Comparison of ENCODE assay signal across 8 mouse cellular contexts in the genomic region with DNA sequence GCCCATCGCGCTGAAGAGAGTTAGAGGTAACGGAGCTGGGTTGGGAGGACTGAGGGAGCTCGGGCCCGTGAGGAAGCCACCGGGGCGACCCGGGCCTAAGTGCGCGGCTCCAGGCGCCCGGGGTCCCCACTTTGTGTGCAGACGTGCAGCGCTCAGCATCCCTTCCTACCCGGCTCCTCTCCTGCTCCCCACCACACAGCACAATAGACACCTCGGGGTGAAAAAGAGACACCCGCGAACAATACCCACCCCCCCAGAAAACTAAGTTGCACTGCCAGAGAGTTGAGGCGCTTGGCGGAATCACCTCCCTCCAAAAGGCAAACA. TPM values are rescaled to one million over a fixed set of nuclear protein-coding genes. Genes with fewer than 3 reads are reported as not detected.
DNase-seq lines count a peak whose midpoint lies in the region; ATAC-seq and TF ChIP-seq lines count a peak whose summit lies in the region.

No protein-coding gene starts in this region.

- no peak for TF ChIP-seq CTCF in ES-Bruce4 (IDR thresholded peaks at IDR 0.05; ENCODE audit: low read depth, low read length)

- 4% methylated on average over 20 of the region's 20 CpGs for WGBS in heart, embryonic 15.5 days
- under 1% methylated on average over 20 of the region's 20 CpGs for WGBS in forebrain, embryonic 16.5 days
- WGBS in liver, embryonic 15.5 days (ENCODE audit: insufficient replicate concordance), result 4% methylated on average over 20 of the region's 20 CpGs

- H3K27ac ChIP-seq in heart, embryonic 15.5 days, result peak overlapping the region; percentile 72
- no peak overlapping the region for H3K27ac ChIP-seq in ES-Bruce4 (ENCODE audit: insufficient read depth, low read length)
- peak overlapping the region; percentile 90 for H3K27ac ChIP-seq in forebrain, embryonic 16.5 days (ENCODE audit: low read length)
- no peak overlapping the region for H3K27ac ChIP-seq in liver, embryonic 15.5 days (replicated peaks)

- H3K9me3 ChIP-seq in heart, embryonic 15.5 days (replicated peaks), result no peaks in the 10 kb centered on the region
- no peaks in the 10 kb centered on the region for H3K9me3 ChIP-seq in ES-Bruce4 (replicated peaks; ENCODE audit: control insufficient read depth, insufficient read depth, low read length, poor library complexity, severe bottlenecking)
- H3K9me3 ChIP-seq in forebrain, embryonic 16.5 days (ENCODE audit: control insufficient read depth, low read length), result no peaks in the 10 kb centered on the region
- H3K9me3 ChIP-seq in liver, embryonic 15.5 days (replicated peaks), result no peaks in the 10 kb centered on the region

- H3K4me3 ChIP-seq in heart, embryonic 15.5 days, result peak overlapping the region; percentile 78
- H3K4me3 ChIP-seq in ES-Bruce4 (ENCODE audit: low read depth, low read length), result peak overlapping the region; percentile 94
- peak overlapping the region; percentile 79 for H3K4me3 ChIP-seq in forebrain, embryonic 16.5 days (replicated peaks; ENCODE audit: low read length)
- peak overlapping the region; percentile 53 for H3K4me3 ChIP-seq in liver, embryonic 15.5 days (replicated peaks)

- peak overlapping the region; percentile 98 for H3K4me2 ChIP-seq in heart, embryonic 15.5 days
- H3K4me2 ChIP-seq in forebrain, embryonic 16.5 days (ENCODE audit: low read length), result peak overlapping the region; percentile 94
- peak overlapping the region; percentile 69 for H3K4me2 ChIP-seq in liver, embryonic 15.5 days

- peaks cover 11% of the 10 kb centered on the region; the same call in 1 of the 2 replicates for H3K27me3 ChIP-seq in heart, embryonic 15.5 days
- peaks cover 11% of the 10 kb centered on the region; the same call in 1 of the 2 replicates for H3K27me3 ChIP-seq in ES-Bruce4 (ENCODE audit: control insufficient read depth, insufficient read depth, low read length, poor library complexity, severe bottlenecking)
- H3K27me3 ChIP-seq in forebrain, embryonic 16.5 days (replicated peaks; ENCODE audit: control insufficient read depth, insufficient read depth, low read length), result no peaks in the 10 kb centered on the region
- peaks cover 72% of the 10 kb centered on the region for H3K27me3 ChIP-seq in liver, embryonic 15.5 days

- no peak for DNase-seq in heart, adult 9 months (ENCODE audit: low spot score in 2 of 2)
- DNase-seq in cerebellum, postnatal 14 days, result no peak
- DNase-seq in left cerebral cortex, adult 11 months (ENCODE audit: low spot score), result no peak
- no peak for DNase-seq in embryo, embryonic 10 days (ENCODE audit: low spot score)

- peaks cover 10% of the 10 kb centered on the region; the same call in 1 of the 2 replicates for H3K4me1 ChIP-seq in heart, embryonic 15.5 days (replicated peaks)
- no peaks in the 10 kb centered on the region for H3K4me1 ChIP-seq in ES-Bruce4 (ENCODE audit: control insufficient read depth, insufficient read depth, low read length)
- peaks cover 25% of the 10 kb centered on the region for H3K4me1 ChIP-seq in forebrain, embryonic 16.5 days (replicated peaks; ENCODE audit: control insufficient read depth, insufficient read depth, low read length)
- H3K4me1 ChIP-seq in liver, embryonic 15.5 days (replicated peaks), result peaks cover 5% of the 10 kb centered on the region; the same call in 1 of the 2 replicates

- H3K9ac ChIP-seq in heart, embryonic 15.5 days, result peak overlapping the region; percentile 85
- peak overlapping the region; percentile 96 for H3K9ac ChIP-seq in ES-Bruce4 (ENCODE audit: low read depth, poor library complexity, severe bottlenecking)
- peak overlapping the region; percentile 94 for H3K9ac ChIP-seq in forebrain, embryonic 16.5 days (replicated peaks; ENCODE audit: low read depth, low read length)
- 0 out of 2 replicates have a peak overlapping the region, but pooled peaks have one; percentile 8 for H3K9ac ChIP-seq in liver, embryonic 15.5 days

- no peak for TF ChIP-seq EP300 in ES-Bruce4 (IDR thresholded peaks at IDR 0.05; ENCODE audit: insufficient read depth, low read depth, low read length)

- no peaks in the 10 kb centered on the region for H3K36me3 ChIP-seq in heart, embryonic 15.5 days
- H3K36me3 ChIP-seq in ES-Bruce4 (ENCODE audit: control insufficient read depth, insufficient read depth, low read length, poor library complexity, severe bottlenecking), result no peaks in the 10 kb centered on the region
- H3K36me3 ChIP-seq in forebrain, embryonic 16.5 days (ENCODE audit: control insufficient read depth, insufficient read depth), result no peaks in the 10 kb centered on the region
- H3K36me3 ChIP-seq in liver, embryonic 15.5 days (replicated peaks), result no peaks in the 10 kb centered on the region

- TF ChIP-seq POLR2A in ES-Bruce4 (IDR thresholded peaks at IDR 0.05; ENCODE audit: insufficient read depth, low read length), result no peak

- no peak; the same call in 1 of the 2 replicates for ATAC-seq in heart, embryonic 15.5 days (replicated peaks; ENCODE audit: insufficient number of reproducible peaks, insufficient read depth, low FRiP score, low read depth)
- peak; percentile 73 for ATAC-seq in forebrain, embryonic 16.5 days
- ATAC-seq in liver, embryonic 15.5 days (ENCODE audit: insufficient read depth), result no peak

RNA-seq across cellular contexts. Expression of a gene that starts 0.5 kb away (rescaled TPM):
- 2.1 and 2.6 TPM in 2 replicates for polyA plus RNA-seq in heart, embryonic 15.5 days (2015; fragmentation: Nextera tagmentation; extraction: Ambion mirVana)
- 1.2 and 1.3 TPM in 2 replicates for polyA plus RNA-seq in ES-Bruce4 (2011; ENCODE audit: insufficient read depth, insufficient read length, low read depth, missing spikeins)
- polyA plus RNA-seq in forebrain, embryonic 16.5 days (2015; fragmentation: Nextera tagmentation; extraction: Ambion mirVana), result 14.3 and 15.1 TPM in 2 replicates
- polyA plus RNA-seq in liver, embryonic 15.5 days (2015; fragmentation: Nextera tagmentation; extraction: Ambion mirVana), result 0.10 and 0.12 TPM in 2 replicates

RNA-seq across cellular contexts. Expression of a gene that starts 32.7 kb away (rescaled TPM):
- polyA plus RNA-seq in heart, embryonic 15.5 days (2015; fragmentation: Nextera tagmentation; extraction: Ambion mirVana), result 0.58 and 0.85 TPM in 2 replicates
- 2.3 and 2.4 TPM in 2 replicates for polyA plus RNA-seq in ES-Bruce4 (2011; ENCODE audit: insufficient read depth, insufficient read length, low read depth, missing spikeins)
- polyA plus RNA-seq in forebrain, embryonic 16.5 days (2015; fragmentation: Nextera tagmentation; extraction: Ambion mirVana), result 1.7 and 1.8 TPM in 2 replicates
- polyA plus RNA-seq in liver, embryonic 15.5 days (2015; fragmentation: Nextera tagmentation; extraction: Ambion mirVana), result 0.14 and 0.20 TPM in 2 replicates

RNA-seq across cellular contexts. Expression of a gene that starts 32.8 kb away (rescaled TPM):
- polyA plus RNA-seq in heart, embryonic 15.5 days (2015; fragmentation: Nextera tagmentation; extraction: Ambion mirVana), result not detected in 2 replicates
- polyA plus RNA-seq in ES-Bruce4 (2011; ENCODE audit: insufficient read depth, insufficient read length, low read depth, missing spikeins), result not detected in 2 replicates
- not detected in 2 replicates for polyA plus RNA-seq in forebrain, embryonic 16.5 days (2015; fragmentation: Nextera tagmentation; extraction: Ambion mirVana)
- polyA plus RNA-seq in liver, embryonic 15.5 days (2015; fragmentation: Nextera tagmentation; extraction: Ambion mirVana), result not detected in 2 replicates

RNA-seq across cellular contexts. Expression of a gene that starts 59.3 kb away (rescaled TPM):
- polyA plus RNA-seq in heart, embryonic 15.5 days (2015; fragmentation: Nextera tagmentation; extraction: Ambion mirVana), result 12.8 and 15.4 TPM in 2 replicates
- polyA plus RNA-seq in ES-Bruce4 (2011; ENCODE audit: insufficient read depth, insufficient read length, low read depth, missing spikeins), result 13.0 and 15.4 TPM in 2 replicates
- 19.1 and 22.4 TPM in 2 replicates for polyA plus RNA-seq in forebrain, embryonic 16.5 days (2015; fragmentation: Nextera tagmentation; extraction: Ambion mirVana)
- polyA plus RNA-seq in liver, embryonic 15.5 days (2015; fragmentation: Nextera tagmentation; extraction: Ambion mirVana), result 2.4 and 2.5 TPM in 2 replicates

RNA-seq across cellular contexts. Expression of a gene that starts 59.3 kb away (rescaled TPM):
- polyA plus RNA-seq in heart, embryonic 15.5 days (2015; fragmentation: Nextera tagmentation; extraction: Ambion mirVana), result 31.3 and 33.1 TPM in 2 replicates
- 41.5 and 41.9 TPM in 2 replicates for polyA plus RNA-seq in ES-Bruce4 (2011; ENCODE audit: insufficient read depth, insufficient read length, low read depth, missing spikeins)
- 56.7 and 58.2 TPM in 2 replicates for polyA plus RNA-seq in forebrain, embryonic 16.5 days (2015; fragmentation: Nextera tagmentation; extraction: Ambion mirVana)
- polyA plus RNA-seq in liver, embryonic 15.5 days (2015; fragmentation: Nextera tagmentation; extraction: Ambion mirVana), result 11.4 and 11.8 TPM in 2 replicates

Comparison
In these comparisons a context has a peak if more than half of its experiments do, and no peak if none do; other contexts are left out.
1. H3K27ac ChIP-seq: peak in heart, embryonic 15.5 days (single experiment) and forebrain, embryonic 16.5 days (single experiment); none in ES-Bruce4 (single experiment) and liver, embryonic 15.5 days (single experiment).
2. H3K9ac ChIP-seq: peak in every context shown above with its lines; median percentile 96 in ES-Bruce4; 94 in forebrain, embryonic 16.5 days; 85 in heart, embryonic 15.5 days; 8 in liver, embryonic 15.5 days.
3. Peak in every context shown above with its lines, with median percentiles within 50 percentile points of each other: H3K4me2 ChIP-seq and H3K4me3 ChIP-seq.